Mouse (Mus musculus) splenic B cell, adult 2 months (primary cell): ENCODE measurements around the gene Gab2.

Source experiments
- DNase-seq: peaks from one replicate; pipeline ENCODE4 v3.0.0-alpha.2; 2011; ENCODE audit warnings: low read depth, low spot score
- H3K27me3 ChIP-seq: 2 replicates; pipeline ENCODE4 v1.6.1; 2012; ENCODE audit warnings: mild to moderate bottlenecking, low read length, moderate library complexity, mixed read lengths; ENCODE audit not compliant: control insufficient read depth, poor library complexity, insufficient read depth, severe bottlenecking
- H3K36me3 ChIP-seq: 2 replicates; pipeline ENCODE4 v1.6.1; 2012; ENCODE audit warnings: mild to moderate bottlenecking, low read length, moderate library complexity, mixed read lengths; ENCODE audit not compliant: control insufficient read depth, poor library complexity, insufficient read depth, severe bottlenecking

Gab2 gene

GRCm38 (mm10) chr7:97082219-97083101 is 1.1 kb downstream of the Gab2 start:
- Histone ChIP-seq H3K36me3 (no peaks in the 10 kb centered on the region), H3K27me3 (no peaks in the 10 kb centered on the region; the same call in 1 of the 2 replicates)
- peak; percentile 26 for DNase-seq

- Histone ChIP-seq H3K36me3 (no peaks in the 10 kb centered on the region), H3K27me3 (no peaks in the 10 kb centered on the region; the same call in 1 of the 2 replicates)
- no peak for DNase-seq
Observed at GRCm38 (mm10) chr7:97083579-97083978, 2.2 kb downstream of the Gab2 start.

GRCm38 (mm10) chr7:97084181-97084580 is 2.8 kb downstream of the Gab2 start:
- no peak for DNase-seq
- Histone ChIP-seq H3K27me3 (no peaks in the 10 kb centered on the region; the same call in 1 of the 2 replicates), H3K36me3 (no peaks in the 10 kb centered on the region)

GRCm38 (mm10) chr7:97085291-97085690 is 3.9 kb downstream of the Gab2 start:
- Histone ChIP-seq H3K36me3 (no peaks in the 10 kb centered on the region), H3K27me3 (no peaks in the 10 kb centered on the region; the same call in 1 of the 2 replicates)
- peak; percentile 77 for DNase-seq

- Histone ChIP-seq H3K36me3 (no peaks in the 10 kb centered on the region), H3K27me3 (no peaks in the 10 kb centered on the region)
- DNase-seq = no peak
Observed at GRCm38 (mm10) chr7:97094241-97094640, 12.9 kb downstream of the Gab2 start.

GRCm38 (mm10) chr7:97108119-97108518 is 26.7 kb downstream of the Gab2 start:
- DNase-seq = no peak
- H3K36me3 ChIP-seq = no peaks in the 10 kb centered on the region
- no peaks in the 10 kb centered on the region for H3K27me3 ChIP-seq

GRCm38 (mm10) chr7:97128949-97129348 is 47.6 kb downstream of the Gab2 start:
- no peaks in the 10 kb centered on the region for H3K36me3 ChIP-seq
- no peaks in the 10 kb centered on the region for H3K27me3 ChIP-seq
- DNase-seq = no peak

GRCm38 (mm10) chr7:97136453-97136852 is 55.1 kb downstream of the Gab2 start:
- H3K27me3 ChIP-seq = no peaks in the 10 kb centered on the region
- peak; percentile 25 for DNase-seq
- no peaks in the 10 kb centered on the region for H3K36me3 ChIP-seq

GRCm38 (mm10) chr7:97151082-97151813 is 69.9 kb downstream of the Gab2 start:
- H3K27me3 ChIP-seq = no peaks in the 10 kb centered on the region

GRCm38 (mm10) chr7:97154756-97155487 is 73.5 kb downstream of the Gab2 start:
- no peaks in the 10 kb centered on the region for H3K36me3 ChIP-seq
- peak; percentile 20 for DNase-seq
- H3K27me3 ChIP-seq = no peaks in the 10 kb centered on the region

More at GRCm38 (mm10) chr7:97151082-97151813, 69.9 kb downstream of the Gab2 start:
- no peaks in the 10 kb centered on the region for H3K36me3 ChIP-seq
- no peak for DNase-seq

GRCm38 (mm10) chr7:97164261-97164660 is 82.9 kb downstream of the Gab2 start:
- DNase-seq = no peak

GRCm38 (mm10) chr7:97171089-97171488 is 89.7 kb downstream of the Gab2 start:
- DNase-seq = no peak
- Histone ChIP-seq H3K36me3 (no peaks in the 10 kb centered on the region), H3K27me3 (no peaks in the 10 kb centered on the region)

More at GRCm38 (mm10) chr7:97164261-97164660, 82.9 kb downstream of the Gab2 start:
- Histone ChIP-seq H3K27me3 (no peaks in the 10 kb centered on the region), H3K36me3 (no peaks in the 10 kb centered on the region)

- no peaks in the 10 kb centered on the region for H3K27me3 ChIP-seq
- DNase-seq = no peak
- no peaks in the 10 kb centered on the region for H3K36me3 ChIP-seq
Observed at GRCm38 (mm10) chr7:97171719-97172118, 90.3 kb downstream of the Gab2 start.

- no peaks in the 10 kb centered on the region for H3K27me3 ChIP-seq
- DNase-seq = no peak
- H3K36me3 ChIP-seq = no peaks in the 10 kb centered on the region
Observed at GRCm38 (mm10) chr7:97172126-97172525, 90.7 kb downstream of the Gab2 start.
